Mouse (Mus musculus) bone marrow, adult 2 months (tissue): ENCODE data around the gene Tob2. TPM values are rescaled to one million over a fixed set of nuclear protein-coding genes. Genes with fewer than 3 reads are reported as not detected.

Experiments used
- H3K27ac ChIP-seq: fragments of 200-500 bp; 2 replicates; pipeline ENCODE4 v1.5.1; 2012; ENCODE audit warnings: low read depth, mild to moderate bottlenecking, control low read depth, inconsistent platforms, low read length; ENCODE audit not compliant: control insufficient read depth, poor library complexity, insufficient read depth
- H3K4me1 ChIP-seq: fragments of 200-500 bp; 2 replicates; pipeline ENCODE4 v1.6.1; 2011; ENCODE audit warnings: low read length; ENCODE audit not compliant: control insufficient read depth, insufficient read depth
- H3K4me3 ChIP-seq: fragments of 200-500 bp; replicated peaks from 2 replicates; pipeline ENCODE3; 2011; ENCODE audit warnings: mild to moderate bottlenecking, low read depth, low read length, control low read depth; ENCODE audit not compliant: control insufficient read depth
- CTCF ChIP-seq: fragments of 200-500 bp; IDR thresholded peaks from 2 replicates; pipeline ENCODE4 v1.5.1; 2011; ENCODE audit warnings: low read length, control low read depth; ENCODE audit not compliant: control insufficient read depth, insufficient read depth
- POLR2A ChIP-seq: fragments of 200-500 bp; IDR thresholded peaks from 2 replicates; pipeline ENCODE4 v1.6.1; 2011; ENCODE audit warnings: low read depth, mild to moderate bottlenecking, control low read depth, low read length, borderline replicate concordance; ENCODE audit not compliant: control insufficient read depth
- WGBS: fragments of 180-500 bp; shearing (Covaris S2); methylation state at CpG from one replicate; pipeline ENCODE4 v1.1.7; 2018; 5-methylcytosine and 5-hydroxymethylcytosine counted together
- polyA plus RNA-seq: library from polyadenylated mRNA; stranded (reverse); fragments of >200 nt; gene quantifications from 2 replicates; pipeline ENCODE4 v1.2.4, GENCODE M21; 2011; ENCODE audit warnings: low replicate concordance; ENCODE audit not compliant: missing spikeins, insufficient read depth, insufficient read length

The Tob2 gene
- polyA plus RNA-seq, 1 experiment: 9.2 TPM

GRCm38 (mm10) chr15:81891140-81891802, 32.7 kb upstream of the Tob2 start:
- 80% methylated on average over 7 of the region's 7 CpGs for WGBS
- no peak for TF ChIP-seq POLR2A
- no peak overlapping the region for H3K27ac ChIP-seq
- H3K4me3 ChIP-seq: no peak overlapping the region
- H3K4me1 ChIP-seq: no peaks in the 10 kb centered on the region

GRCm38 (mm10) chr15:81889175-81889574, 30.6 kb upstream of the Tob2 start:
- Histone ChIP-seq H3K4me3 (no peak overlapping the region), H3K27ac (no peak overlapping the region), H3K4me1 (no peaks in the 10 kb centered on the region)
- TF ChIP-seq POLR2A: no peak
- TF ChIP-seq CTCF: no peak
- 88% methylated on average over 7 of the region's 7 CpGs for WGBS

- peaks cover 3% of the 10 kb centered on the region for H3K4me1 ChIP-seq
- TF ChIP-seq POLR2A (no peak), CTCF (no peak)
- H3K4me3 ChIP-seq: no peak overlapping the region
- WGBS: 83% methylated on average over 6 of the region's 6 CpGs
- H3K27ac ChIP-seq: no peak overlapping the region
Observed at GRCm38 (mm10) chr15:81886795-81887550, 28.4 kb upstream of the Tob2 start.

GRCm38 (mm10) chr15:81885418-81885934, 26.9 kb upstream of the Tob2 start:
- peaks cover 3% of the 10 kb centered on the region for H3K4me1 ChIP-seq
- TF ChIP-seq CTCF: no peak
- TF ChIP-seq POLR2A: no peak
- 88% methylated on average over 3 of the region's 3 CpGs for WGBS
- H3K4me3 ChIP-seq: no peak overlapping the region
- no peak overlapping the region for H3K27ac ChIP-seq

GRCm38 (mm10) chr15:81882348-81882747, 23.8 kb upstream of the Tob2 start:
- WGBS: 92% methylated on average over 3 of the region's 3 CpGs
- Histone ChIP-seq H3K27ac (no peak overlapping the region), H3K4me3 (no peak overlapping the region), H3K4me1 (peaks cover 3% of the 10 kb centered on the region)
- TF ChIP-seq POLR2A (no peak), CTCF (no peak)

- H3K4me1 ChIP-seq: peaks cover 3% of the 10 kb centered on the region
- 85% methylated on average over 5 of the region's 5 CpGs for WGBS
- TF ChIP-seq POLR2A (no peak), CTCF (no peak)
- H3K27ac ChIP-seq: no peak overlapping the region
- H3K4me3 ChIP-seq: no peak overlapping the region
Observed at GRCm38 (mm10) chr15:81879531-81880401, 21.2 kb upstream of the Tob2 start.

- under 1% methylated on average over 53 of the region's 53 CpGs for WGBS
- Histone ChIP-seq H3K27ac (peak within 1 kb of the TSS; percentile 89), H3K4me3 (peak within 1 kb of the TSS; percentile 85), H3K4me1 (no peaks in the 10 kb centered on the region; the same call in 1 of the 2 replicates)
- TF ChIP-seq CTCF (no peak), POLR2A (peak; percentile 40; the same call in 1 of the 2 replicates)
Observed at GRCm38 (mm10) chr15:81872262-81873136, 13.9 kb upstream of the Tob2 start, which contains the start of gene Aco2. Gene Aco2 (plus strand): TSS chr15:81872309.
